Mouse (Mus musculus): ENCODE measurements around the gene Gm43517.

DNA sequence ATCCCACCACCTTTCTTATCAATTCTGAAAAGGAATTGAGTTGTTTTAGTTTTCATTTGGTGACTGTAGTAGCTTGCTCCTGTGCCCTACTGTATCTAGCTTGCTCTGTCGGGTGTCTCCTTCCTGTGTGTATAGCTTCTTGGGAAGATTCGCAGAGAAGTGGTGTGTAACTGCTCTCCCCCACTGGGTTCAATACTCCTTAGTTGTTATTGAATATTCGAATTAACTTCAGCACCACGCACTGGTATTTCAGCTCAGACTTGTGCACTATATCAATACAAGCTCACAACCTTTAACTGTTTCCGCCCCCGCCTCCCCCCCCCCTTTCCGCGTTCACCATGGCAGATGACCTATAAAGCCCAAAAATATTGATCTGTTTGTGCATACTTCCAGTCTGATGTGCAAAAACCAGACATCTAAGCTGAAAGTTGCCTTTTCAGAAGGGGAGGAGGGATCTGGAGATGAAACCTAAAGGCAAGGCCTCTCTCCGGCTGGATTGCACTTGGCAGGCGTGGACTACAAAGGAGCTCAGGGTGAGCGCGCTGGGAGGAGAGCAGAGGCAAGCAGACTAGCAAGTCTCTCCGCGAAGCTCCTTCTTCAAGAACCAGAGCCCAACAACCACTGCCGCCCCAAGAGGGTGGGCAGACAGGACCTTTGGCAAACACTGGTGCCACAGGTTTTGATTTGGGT is 7.5 kb upstream of the Gm43517 start:
- no peak for TF ChIP-seq MAFK (IDR thresholded peaks at IDR 0.05; ENCODE audit: insufficient read depth, low read depth, low read length)
- TF ChIP-seq HCFC1 (IDR thresholded peaks at IDR 0.05; ENCODE audit: borderline replicate concordance, insufficient read depth, low read length) = no peak
- TF ChIP-seq ZNF384 (IDR thresholded peaks at IDR 0.05; ENCODE audit: low read depth, low read length) = no peak
- TF ChIP-seq ZC3H11A (IDR thresholded peaks at IDR 0.05; ENCODE audit: borderline replicate concordance, low read depth, low read length) = no peak
- no peak for TF ChIP-seq CHD2 (IDR thresholded peaks at IDR 0.05; ENCODE audit: low read depth, low read length)
